Mouse (Mus musculus): Measurements from ENCODE around the gene Fbf1. TPM values are rescaled to one million over a fixed set of nuclear protein-coding genes. Genes with fewer than 3 reads are reported as not detected.
"Not testable (repeated sequence)": the region's sequence is repeated elsewhere in the genome, so short reads cannot be mapped to it uniquely, and the experiment has no call there.

Gene Fbf1
- polyA plus RNA-seq, 1 experiment from 2014 or later = 52.5 TPM

- WGBS = 1% methylated on average over 68 of the region's 69 CpGs
- no peaks in the 10 kb centered on the region for H3K9me3 ChIP-seq
These were observed 37.3 kb downstream of the Fbf1 start, which contains the start of gene Trim65 for GRCm38 (mm10) chr11:116130488-116131205. Gene Trim65 (minus strand): TSS chr11:116131128.

GRCm38 (mm10) chr11:116129993-116130487 is 37.9 kb downstream of the Fbf1 start:
- ATAC-seq (ENCODE audit: low read depth) = peak; percentile 19
- no peaks in the 10 kb centered on the region for H3K9me3 ChIP-seq
- peak overlapping the region; percentile 50 for H3K4me3 ChIP-seq
- peak overlapping the region; percentile 61 for H3K4me2 ChIP-seq
- no peaks in the 10 kb centered on the region for H3K27me3 ChIP-seq
- peaks cover 47% of the 10 kb centered on the region for H3K36me3 ChIP-seq
- peaks cover 41% of the 10 kb centered on the region for H3K4me1 ChIP-seq (replicated peaks)
- H3K9ac ChIP-seq = peak overlapping the region; percentile 81
- 29% methylated on average over 8 of the region's 8 CpGs for WGBS
- H3K27ac ChIP-seq (replicated peaks) = peak overlapping the region; percentile 91

More at GRCm38 (mm10) chr11:116130488-116131205, 37.3 kb downstream of the Fbf1 start, which contains the start of gene Trim65:
- peak within 1 kb of the TSS; percentile 61 for H3K4me2 ChIP-seq
- H3K27me3 ChIP-seq = no peaks in the 10 kb centered on the region
- H3K27ac ChIP-seq (replicated peaks) = peak within 1 kb of the TSS; percentile 91
- peak within 1 kb of the TSS; percentile 81 for H3K9ac ChIP-seq
- peaks cover 41% of the 10 kb centered on the region for H3K4me1 ChIP-seq (replicated peaks)
- H3K36me3 ChIP-seq = peaks cover 48% of the 10 kb centered on the region
- H3K4me3 ChIP-seq = peak within 1 kb of the TSS; percentile 50
- ATAC-seq (ENCODE audit: low read depth) = peak; percentile 89

DNA sequence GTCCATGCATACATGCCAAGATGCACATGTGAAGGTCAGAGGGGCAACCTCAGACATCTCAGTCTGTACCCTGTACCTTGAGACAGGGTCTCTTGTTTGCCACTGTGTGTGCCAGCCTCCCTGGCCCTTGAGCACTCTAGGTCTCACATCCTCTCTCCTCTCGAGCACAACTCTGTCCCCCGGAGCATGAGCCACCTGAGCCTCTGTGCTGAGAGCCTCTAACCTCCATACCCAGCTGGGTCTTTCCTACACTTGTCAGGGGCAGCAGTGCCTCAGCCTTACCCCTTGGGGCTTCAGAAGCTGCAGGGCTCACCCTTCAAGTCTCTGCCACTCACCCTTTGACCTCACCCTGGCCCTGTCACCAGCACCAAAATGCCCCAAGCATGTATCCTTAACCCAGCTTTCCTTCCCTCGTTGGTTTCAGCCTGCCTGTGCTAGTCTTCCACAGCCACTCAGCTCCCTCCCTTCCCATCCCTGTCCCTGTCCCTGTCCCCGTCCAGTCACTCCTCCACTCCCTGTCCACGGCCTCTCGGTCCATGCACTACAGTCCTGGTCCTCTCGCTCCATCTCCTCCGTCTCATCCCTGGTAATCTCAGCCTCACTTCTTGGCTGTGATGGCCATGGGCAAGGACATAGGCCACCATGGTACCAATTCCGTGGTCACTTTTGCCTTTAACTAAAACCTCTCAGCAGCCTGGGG is 38.7 kb downstream of the Fbf1 start:
- Histone ChIP-seq H3K4me3 (peak overlapping the region; percentile 50; the same call in 1 of the 2 replicates), H3K36me3 (peaks cover 39% of the 10 kb centered on the region), H3K4me2 (peak overlapping the region; percentile 61), H3K27ac (replicated peaks) (peak overlapping the region; percentile 91; the same call in 1 of the 2 replicates), H3K9ac (peak overlapping the region; percentile 81; the same call in 1 of the 2 replicates), H3K27me3 (no peaks in the 10 kb centered on the region), H3K4me1 (replicated peaks) (peaks cover 41% of the 10 kb centered on the region), H3K9me3 (no peaks in the 10 kb centered on the region)
- 73% methylated on average over 9 of the region's 9 CpGs for WGBS
- no peak for ATAC-seq (ENCODE audit: low read depth)

DNA sequence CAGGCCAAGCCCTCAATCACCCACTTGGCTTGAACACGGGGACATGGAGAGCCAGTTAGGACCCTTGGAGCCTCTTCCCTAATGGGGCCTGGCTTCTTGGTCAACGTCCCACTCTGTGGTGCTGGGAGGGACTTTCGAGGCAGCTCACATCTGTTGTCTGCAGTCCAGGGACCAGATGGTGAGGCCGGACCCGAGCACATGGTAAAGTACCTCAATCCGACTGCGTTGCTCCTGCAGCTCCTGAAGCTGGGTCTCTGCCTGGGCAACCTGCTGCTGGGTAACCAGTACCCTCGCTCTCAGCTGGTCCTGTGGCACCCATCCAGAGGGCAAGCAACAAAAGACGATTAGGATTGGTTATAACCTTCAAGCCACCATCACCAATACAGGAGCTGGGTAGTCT is 40.0 kb downstream of the Fbf1 start:
- 0 out of 2 replicates have a peak overlapping the region, but pooled peaks have one; percentile 18 for H3K9ac ChIP-seq
- peaks cover 27% of the 10 kb centered on the region for H3K36me3 ChIP-seq
- no peak overlapping the region for H3K4me3 ChIP-seq
- no peaks in the 10 kb centered on the region for H3K9me3 ChIP-seq
- no peak for ATAC-seq (ENCODE audit: low read depth)
- H3K4me1 ChIP-seq (replicated peaks) = peaks cover 41% of the 10 kb centered on the region
- no peak overlapping the region for H3K27ac ChIP-seq (replicated peaks)
- H3K27me3 ChIP-seq = no peaks in the 10 kb centered on the region
- H3K4me2 ChIP-seq = no peak overlapping the region
- 62% methylated on average over 9 of the region's 9 CpGs for WGBS

GRCm38 (mm10) chr11:116127156-116127980 is 40.6 kb downstream of the Fbf1 start, which contains the start of gene Trim47:
Gene Trim47 (minus strand): TSS chr11:116127210.
- WGBS = 27% methylated on average over 23 of the region's 23 CpGs
- no peak within 1 kb of the TSS for H3K4me3 ChIP-seq
- no peaks in the 10 kb centered on the region for H3K9me3 ChIP-seq
- peak within 1 kb of the TSS; percentile 18; the same call in 1 of the 2 replicates for H3K9ac ChIP-seq
- H3K36me3 ChIP-seq = peaks cover 21% of the 10 kb centered on the region
- no peaks in the 10 kb centered on the region for H3K27me3 ChIP-seq
- peaks cover 41% of the 10 kb centered on the region for H3K4me1 ChIP-seq (replicated peaks)
- no peak for ATAC-seq (ENCODE audit: low read depth)
- peak within 1 kb of the TSS; percentile 30 for H3K4me2 ChIP-seq
- H3K27ac ChIP-seq (replicated peaks) = peak within 1 kb of the TSS; percentile 61; the same call in 1 of the 2 replicates

GRCm38 (mm10) chr11:116126261-116126660 is 41.7 kb downstream of the Fbf1 start:
- Histone ChIP-seq H3K9ac (no peak overlapping the region), H3K27ac (replicated peaks) (no peak overlapping the region), H3K36me3 (peaks cover 11% of the 10 kb centered on the region), H3K27me3 (no peaks in the 10 kb centered on the region), H3K4me1 (replicated peaks) (peaks cover 35% of the 10 kb centered on the region), H3K4me2 (no peak overlapping the region), H3K9me3 (no peaks in the 10 kb centered on the region), H3K4me3 (no peak overlapping the region)
- WGBS = 94% methylated on average over 15 of the region's 15 CpGs
- ATAC-seq (ENCODE audit: low read depth) = no peak

DNA sequence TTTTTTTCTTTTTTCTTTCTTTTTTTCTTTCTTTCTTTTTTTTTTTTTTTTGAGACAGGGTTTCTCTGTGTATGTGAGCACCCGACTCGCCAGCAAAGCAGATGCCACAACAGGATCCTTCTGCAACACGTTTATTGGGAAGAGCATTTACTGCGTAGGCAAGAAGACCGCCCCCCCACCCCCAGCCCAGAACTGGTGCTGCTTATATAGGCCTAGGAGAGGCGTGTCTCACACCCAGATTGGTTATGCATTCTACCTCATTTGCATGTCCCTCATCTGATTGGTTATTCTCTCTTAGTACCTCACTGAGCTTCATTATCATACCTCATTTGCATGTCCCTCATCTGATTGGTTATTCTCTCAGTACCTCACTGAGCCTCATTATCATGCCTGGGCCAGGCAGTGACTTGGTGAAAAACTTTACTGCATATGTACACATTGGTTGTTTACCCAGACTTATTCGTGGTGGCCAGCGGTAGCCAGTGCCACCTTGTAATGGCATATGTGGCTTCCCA is 46.2 kb downstream of the Fbf1 start:
- not testable (repeated sequence) for H3K4me2 ChIP-seq; H3K9ac ChIP-seq; H3K27me3 ChIP-seq; ATAC-seq (ENCODE audit: low read depth); H3K4me1 ChIP-seq (replicated peaks); H3K4me3 ChIP-seq; H3K9me3 ChIP-seq; H3K27ac ChIP-seq (replicated peaks)
- 93% methylated on average over 8 of the region's 8 CpGs for WGBS
- H3K36me3 ChIP-seq = peaks cover 11% of the 10 kb centered on the region

DNA sequence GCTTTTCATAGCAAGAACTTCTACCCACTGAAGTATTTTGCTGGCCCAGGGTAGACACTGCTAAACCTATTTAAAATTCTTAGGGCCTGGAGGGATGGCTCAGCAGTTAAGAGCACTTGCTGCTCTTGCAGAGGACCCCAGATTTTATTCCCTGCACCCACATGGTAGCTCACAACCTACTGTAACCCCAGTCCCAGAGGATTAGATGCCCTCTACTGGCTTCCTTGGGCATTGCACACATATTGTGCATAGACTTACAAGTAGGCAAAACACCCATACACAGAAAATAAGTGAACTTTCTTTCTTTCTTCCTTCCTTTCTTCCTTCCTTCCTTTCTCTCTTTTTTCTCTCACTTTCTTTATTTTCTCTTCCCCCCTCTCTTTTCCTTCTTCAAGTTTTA is 50.1 kb downstream of the Fbf1 start:
- Histone ChIP-seq H3K9me3 (no peaks in the 10 kb centered on the region), H3K27me3 (no peaks in the 10 kb centered on the region), H3K4me3 (no peak overlapping the region), H3K27ac (replicated peaks) (no peak overlapping the region), H3K9ac (no peak overlapping the region), H3K4me2 (no peak overlapping the region), H3K36me3 (no peaks in the 10 kb centered on the region), H3K4me1 (replicated peaks) (no peaks in the 10 kb centered on the region)
- no peak for ATAC-seq (ENCODE audit: low read depth)

DNA sequence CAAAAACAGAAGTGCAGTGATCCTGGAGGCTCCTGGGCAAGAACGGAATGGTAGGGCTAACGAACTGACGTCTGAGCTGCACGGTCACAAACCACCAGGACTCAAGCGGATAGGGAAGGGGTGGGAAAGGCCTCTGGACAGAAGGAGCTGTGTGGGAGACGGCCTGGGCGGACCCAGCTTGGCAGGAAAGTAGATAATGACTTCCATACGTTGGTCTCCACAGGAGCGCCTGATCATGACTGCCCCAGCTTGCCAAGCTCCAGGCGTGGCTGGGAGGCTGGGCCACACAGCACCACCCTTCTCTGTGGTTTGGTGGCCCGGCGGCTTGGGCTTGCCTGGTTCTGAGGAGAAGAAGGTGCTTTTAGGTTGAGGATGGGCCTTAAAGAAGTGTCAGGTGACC is 50.7 kb downstream of the Fbf1 start:
- Histone ChIP-seq H3K36me3 (no peaks in the 10 kb centered on the region), H3K27ac (replicated peaks) (no peak overlapping the region), H3K4me1 (replicated peaks) (no peaks in the 10 kb centered on the region), H3K27me3 (no peaks in the 10 kb centered on the region), H3K4me3 (no peak overlapping the region), H3K9me3 (no peaks in the 10 kb centered on the region), H3K4me2 (no peak overlapping the region), H3K9ac (no peak overlapping the region)
- WGBS = 74% methylated on average over 12 of the region's 12 CpGs
- no peak for ATAC-seq (ENCODE audit: low read depth)

DNA sequence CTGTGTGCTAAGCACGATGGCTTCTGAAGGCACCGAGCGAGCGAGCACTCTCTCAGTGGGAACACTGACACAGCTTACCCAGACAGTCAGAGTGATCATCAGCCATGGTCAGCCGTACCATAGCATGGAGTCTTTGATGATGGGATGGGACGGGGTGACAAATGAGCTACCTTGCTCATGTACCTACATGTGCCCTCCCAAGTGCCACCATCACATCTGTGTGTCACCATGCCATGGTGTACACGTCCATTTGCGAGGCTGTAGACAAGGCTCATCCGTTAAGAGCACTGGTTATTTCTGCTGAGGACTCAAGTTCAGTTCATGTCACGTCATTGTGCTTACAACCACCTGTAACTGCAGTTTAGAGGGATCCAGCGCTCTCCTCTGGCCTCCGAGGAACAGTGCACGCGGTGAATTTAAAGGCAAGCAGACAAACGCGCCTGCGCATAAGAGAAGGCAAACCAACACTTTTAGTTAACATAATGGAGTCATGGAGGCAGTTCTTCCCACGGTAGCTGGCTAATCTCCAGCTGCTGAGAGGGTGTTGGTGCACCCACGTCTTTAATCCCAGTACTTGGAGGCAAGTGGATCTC is 56.3 kb downstream of the Fbf1 start:
- H3K27me3 ChIP-seq = peaks cover 54% of the 10 kb centered on the region
- no peak for ATAC-seq (ENCODE audit: low read depth)
- WGBS = 85% methylated on average over 19 of the region's 19 CpGs
- no peak overlapping the region for H3K4me2 ChIP-seq
- peaks cover 34% of the 10 kb centered on the region for H3K4me1 ChIP-seq (replicated peaks)
- H3K36me3 ChIP-seq = no peaks in the 10 kb centered on the region
- no peak overlapping the region for H3K9ac ChIP-seq
- no peak overlapping the region for H3K27ac ChIP-seq (replicated peaks)
- no peaks in the 10 kb centered on the region for H3K9me3 ChIP-seq
- no peak overlapping the region for H3K4me3 ChIP-seq

- Histone ChIP-seq H3K27ac (replicated peaks) (no peak overlapping the region), H3K4me1 (replicated peaks) (peaks cover 40% of the 10 kb centered on the region), H3K9ac (no peak overlapping the region), H3K36me3 (no peaks in the 10 kb centered on the region), H3K4me2 (no peak overlapping the region), H3K27me3 (peaks cover 60% of the 10 kb centered on the region), H3K4me3 (no peak overlapping the region), H3K9me3 (no peaks in the 10 kb centered on the region)
- ATAC-seq (ENCODE audit: low read depth) = no peak
- WGBS = 85% methylated on average over 4 of the region's 4 CpGs
These were observed 56.9 kb downstream of the Fbf1 start for GRCm38 (mm10) chr11:116111067-116111466.

Measured in neural tube, embryonic 13.5 days (tissue).